Mouse (Mus musculus) lung, postnatal 0 days (tissue): Measurements from ENCODE around the gene Pvr.

Experiments
- CTCF ChIP-seq: IDR thresholded peaks from 2 replicates; pipeline ENCODE4 v1.5.1; 2016; ENCODE audit warnings: antibody characterized with exemption, mild to moderate bottlenecking
- EP300 ChIP-seq: IDR thresholded peaks from 2 replicates; pipeline ENCODE4 v1.6.1; 2016; ENCODE audit warnings: antibody characterized with exemption, mild to moderate bottlenecking, control low read depth

- no peak for TF ChIP-seq CTCF
- no peak for TF ChIP-seq EP300
Measured at GRCm38 (mm10) chr7:19962423-19962822, 41.5 kb upstream of the Pvr start.
